Mouse (Mus musculus): ENCODE measurements around the gene Hcrt.
A peak's percentile ranks its signal among the peaks of the same experiment; 100 is the strongest.
"Not testable (repeated sequence)": the region's sequence is repeated elsewhere in the genome, so short reads cannot be mapped to it uniquely, and the experiment has no call there.

Gene Hcrt

DNA sequence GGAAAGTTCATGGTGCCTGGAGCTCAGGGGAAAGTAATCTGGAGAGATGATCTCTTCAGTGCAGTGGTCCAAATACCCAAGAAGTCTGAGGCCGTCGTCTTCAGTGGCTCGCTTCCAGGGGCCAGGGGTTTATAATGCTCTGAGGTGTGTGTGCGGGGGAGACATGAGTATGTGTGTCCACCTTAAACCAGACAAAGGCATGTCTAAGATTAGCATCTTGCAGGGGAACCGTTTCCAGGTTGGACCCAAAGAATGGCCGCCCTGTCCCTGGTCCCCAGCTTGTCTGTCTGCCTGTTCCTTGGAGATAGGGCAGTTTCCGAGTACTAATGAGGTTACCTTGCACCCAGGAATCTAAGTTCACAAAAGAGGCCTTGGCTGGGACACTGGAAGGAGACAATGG is at the start of gene Hcrt:
Hcrt (minus strand) TSS at position 101 of the 400 bp plus-strand sequence.
- DNase-seq (ENCODE audit: low spot score in 2 of 2) = no peak

DNA sequence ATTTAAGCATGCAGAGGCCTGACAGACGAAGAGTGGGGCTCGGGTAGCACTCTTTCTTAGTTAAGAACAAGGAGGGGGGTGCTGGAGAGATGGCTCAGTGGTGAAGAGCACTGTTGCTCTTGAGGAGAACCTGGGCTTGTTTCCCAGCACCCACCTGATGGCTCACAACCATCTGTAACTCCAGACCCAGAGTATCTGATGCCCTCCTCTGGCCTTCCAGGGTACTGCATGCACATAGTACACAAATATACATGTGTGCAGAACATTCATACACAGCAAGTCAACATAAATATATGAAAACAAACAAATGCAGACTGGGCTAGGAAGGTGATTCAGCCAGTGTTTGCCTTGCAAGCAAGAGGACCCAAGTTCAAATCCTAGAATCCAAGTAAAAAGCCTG is 48.4 kb upstream of the Hcrt start:
- DNase-seq (ENCODE audit: low spot score in 2 of 2) = no peak

DNA sequence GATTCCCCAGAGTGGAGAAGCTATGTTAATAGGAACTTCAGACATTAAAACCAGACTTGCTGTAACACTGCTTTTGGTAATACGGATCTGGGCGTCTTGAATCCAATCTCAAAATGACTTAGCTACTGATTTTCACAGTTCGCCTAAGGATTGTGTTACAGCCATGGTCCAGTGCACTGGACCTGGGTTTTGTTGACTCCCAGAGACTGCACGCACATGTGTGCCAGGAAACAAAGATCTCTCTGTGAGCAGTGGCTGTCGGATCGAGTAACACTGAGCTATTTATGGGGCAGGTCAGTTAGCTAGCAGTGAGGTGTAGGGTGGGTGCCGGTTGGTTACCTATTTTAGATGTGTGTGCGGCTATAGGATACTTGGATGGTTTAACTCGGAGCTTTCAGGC is 47.8 kb upstream of the Hcrt start:
- no peak for DNase-seq (ENCODE audit: low spot score in 2 of 2)

DNA sequence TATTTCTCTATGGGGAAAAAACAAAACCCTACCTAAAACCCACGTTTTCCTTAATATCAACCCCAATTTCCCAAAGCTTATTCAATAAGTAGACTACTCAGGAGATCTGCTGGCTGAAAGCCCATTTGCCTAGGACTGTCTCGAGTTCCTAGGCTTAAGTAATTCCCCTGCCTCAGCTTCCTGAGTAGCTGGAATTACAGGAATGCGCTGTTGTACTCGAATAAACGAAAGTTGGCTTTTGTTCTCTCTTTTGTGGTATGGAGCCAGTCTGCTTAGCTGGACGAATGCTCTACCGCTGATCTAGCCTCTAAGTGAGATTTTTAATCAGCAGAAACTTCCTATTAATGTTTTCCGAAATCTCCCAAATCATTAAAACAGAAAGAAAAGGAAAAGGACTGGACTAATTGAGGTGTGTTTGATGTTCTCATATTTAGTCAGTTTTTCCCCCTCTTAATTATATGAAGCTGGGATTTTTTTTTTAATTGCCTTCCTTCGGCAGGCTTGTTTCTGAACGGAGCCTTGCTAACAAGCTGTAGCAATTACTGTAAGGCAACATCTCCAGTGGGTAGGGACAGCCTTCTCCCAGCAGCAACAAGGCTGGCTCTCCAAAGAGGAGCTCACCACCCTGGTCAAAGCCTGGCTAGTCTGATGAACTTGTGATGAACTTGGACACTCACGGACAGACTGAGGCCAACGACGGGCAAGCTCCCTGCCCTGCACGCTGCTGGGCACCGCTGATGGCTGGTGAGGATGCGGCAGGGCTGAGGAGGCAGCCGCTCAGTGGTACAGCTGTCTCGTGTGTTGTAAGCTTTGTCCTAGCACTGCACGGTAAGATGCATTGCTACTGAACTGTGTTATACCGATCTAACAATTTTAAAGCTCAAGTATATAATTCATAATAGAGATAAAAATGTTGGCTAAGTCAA is 43.9 kb upstream of the Hcrt start:
- DNase-seq (ENCODE audit: low spot score in 2 of 2) = no peak

DNA sequence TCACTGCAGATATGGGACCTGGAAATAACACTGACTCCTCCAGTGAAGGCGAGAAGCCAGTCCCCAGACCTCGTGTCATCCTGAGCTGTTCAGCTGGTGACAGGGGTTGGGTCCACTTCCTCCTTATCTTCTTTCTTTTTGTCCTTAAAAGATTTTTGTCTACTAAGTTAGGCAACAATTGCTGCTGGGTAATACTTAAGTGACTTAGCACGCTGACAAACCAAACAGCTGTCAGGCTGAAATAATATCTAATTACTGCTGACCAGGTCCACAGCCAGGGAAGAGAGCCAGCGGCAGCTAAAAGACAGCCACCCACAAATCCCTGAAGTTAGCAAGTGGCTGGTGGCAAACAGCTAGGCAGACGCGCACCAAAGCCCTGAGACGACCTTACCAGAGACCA is 42.8 kb upstream of the Hcrt start:
- DNase-seq (ENCODE audit: low spot score in 2 of 2) = no peak

DNA sequence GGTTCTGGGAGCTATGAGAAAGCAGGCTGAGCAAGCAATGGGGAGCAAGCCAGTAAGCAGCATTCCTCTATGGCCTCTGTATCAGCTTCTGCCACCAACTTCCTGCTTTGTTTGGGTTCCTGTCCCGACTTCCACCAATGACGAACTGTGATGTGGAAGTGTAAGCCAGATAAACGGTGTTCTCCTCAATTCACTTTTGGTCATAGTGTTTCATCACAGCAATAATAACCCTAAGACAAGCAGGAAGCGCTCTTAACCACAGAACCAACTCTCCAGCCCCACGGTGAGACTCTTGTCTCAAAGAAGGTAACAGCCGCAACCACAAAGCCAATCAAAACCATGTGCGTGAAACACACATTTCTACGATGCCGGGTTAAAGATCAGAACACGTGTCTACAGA is 41.7 kb upstream of the Hcrt start:
- no peak for DNase-seq (ENCODE audit: low spot score in 2 of 2)

DNA sequence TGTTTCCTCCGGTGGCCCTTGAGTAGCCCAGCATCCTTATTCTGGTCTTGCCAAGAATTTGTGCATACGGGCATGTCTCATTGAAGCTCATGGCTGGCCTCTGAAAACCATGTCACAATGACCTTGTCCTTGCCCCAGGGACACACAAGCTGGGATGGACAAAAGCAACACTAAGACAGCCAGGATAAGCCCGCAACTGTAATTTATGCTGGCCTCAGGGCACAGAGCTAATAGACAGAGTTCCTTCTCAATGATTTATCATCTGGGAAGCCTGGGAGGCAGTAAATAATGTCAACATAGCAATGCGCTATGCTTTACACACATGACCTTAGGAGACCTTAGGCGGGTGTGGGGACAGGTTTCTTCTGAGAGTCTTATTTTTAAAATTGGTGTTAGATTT is 36.7 kb upstream of the Hcrt start:
- DNase-seq (ENCODE audit: low spot score in 2 of 2) = no peak

DNA sequence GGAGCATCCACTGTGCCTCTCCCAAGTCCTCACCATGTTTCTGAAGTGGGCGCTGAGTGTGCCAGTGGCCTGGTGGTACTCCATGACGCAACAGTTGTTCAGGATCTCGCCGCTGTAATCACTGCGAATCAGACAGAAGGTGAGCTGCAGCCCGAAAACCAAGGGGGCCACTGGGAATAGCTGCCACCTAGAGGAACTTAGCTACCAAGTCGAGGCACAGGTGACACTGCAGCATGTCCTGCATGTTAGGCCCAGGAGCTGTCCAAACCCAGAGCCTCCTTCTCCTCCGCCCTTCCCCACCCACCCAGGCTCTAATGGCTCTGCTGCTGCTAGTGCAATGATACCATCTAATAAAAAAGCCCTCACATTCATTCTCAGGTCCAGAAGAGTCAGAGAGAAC is 33.9 kb upstream of the Hcrt start:
- DNase-seq (ENCODE audit: low spot score in 2 of 2) = no peak

DNA sequence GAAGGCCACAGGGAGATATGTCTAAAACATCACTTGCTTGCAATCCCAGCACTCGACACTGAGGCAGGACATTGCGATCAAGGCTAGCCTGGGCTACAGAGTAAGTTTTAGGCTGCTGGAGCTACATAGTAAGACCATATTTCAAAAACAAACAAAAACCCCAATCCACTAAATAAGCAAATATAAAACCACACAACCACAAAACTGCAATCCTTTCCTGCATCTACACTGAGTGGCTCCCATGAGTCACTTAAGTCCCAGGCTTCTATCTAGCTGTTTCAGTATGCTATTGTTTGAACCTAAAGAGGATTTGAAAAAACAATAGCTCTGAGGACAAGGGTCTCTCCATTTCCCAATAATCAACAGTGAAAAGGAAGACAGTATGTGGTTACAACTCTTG is 32.7 kb upstream of the Hcrt start:
- no peak for DNase-seq (ENCODE audit: low spot score in 2 of 2)

DNA sequence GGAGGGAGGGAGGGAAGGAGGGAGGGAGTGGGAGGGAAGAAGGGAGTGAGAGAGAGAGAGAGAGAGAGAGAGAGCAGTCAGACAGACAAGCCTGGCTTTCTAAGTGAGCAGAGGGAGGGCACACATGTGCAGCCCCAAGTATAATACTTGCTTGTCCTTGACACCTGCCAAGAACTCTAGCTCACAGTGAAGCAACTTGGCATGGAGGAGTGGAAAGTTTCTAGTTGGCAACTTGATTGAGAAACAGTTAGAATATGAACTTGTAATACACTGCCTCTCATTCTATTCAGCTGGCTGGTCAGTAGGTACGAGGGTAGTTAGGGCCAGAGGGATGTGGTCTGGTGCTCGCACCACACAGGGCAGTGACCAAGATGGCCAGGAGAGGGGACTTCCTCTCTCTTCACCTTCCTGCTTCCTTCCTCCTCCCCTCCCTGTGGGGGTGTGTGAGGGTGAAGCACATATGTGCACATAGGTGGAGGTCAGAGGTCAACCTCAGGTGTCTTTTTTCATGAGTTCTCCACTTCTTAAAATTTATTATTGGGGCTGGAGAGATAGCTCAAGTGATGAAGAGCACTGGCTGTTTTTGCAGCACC is 28.8 kb upstream of the Hcrt start:
- no peak for DNase-seq (ENCODE audit: low spot score in 2 of 2)

DNA sequence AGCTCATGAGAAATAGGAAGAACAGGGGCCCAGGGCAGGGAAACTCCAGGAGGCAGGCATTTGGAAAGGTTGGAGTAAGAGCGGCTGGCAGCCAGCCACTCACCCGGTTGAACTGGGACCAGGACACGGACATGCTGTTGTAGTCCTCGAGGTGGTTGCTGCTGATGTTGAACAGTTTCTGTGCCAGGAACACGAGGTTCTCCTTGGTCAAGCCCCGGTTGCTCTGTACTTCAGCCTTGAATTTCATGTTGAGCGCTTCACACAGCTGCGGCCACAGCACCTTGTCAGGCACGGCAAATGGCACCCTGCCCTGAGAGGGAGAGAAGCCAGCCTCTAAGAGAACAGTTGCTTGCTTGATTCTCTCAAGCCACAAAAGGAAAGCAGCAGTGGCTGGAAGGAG is 27.9 kb upstream of the Hcrt start:
- not testable (repeated sequence) for DNase-seq (ENCODE audit: low spot score in 2 of 2)

DNA sequence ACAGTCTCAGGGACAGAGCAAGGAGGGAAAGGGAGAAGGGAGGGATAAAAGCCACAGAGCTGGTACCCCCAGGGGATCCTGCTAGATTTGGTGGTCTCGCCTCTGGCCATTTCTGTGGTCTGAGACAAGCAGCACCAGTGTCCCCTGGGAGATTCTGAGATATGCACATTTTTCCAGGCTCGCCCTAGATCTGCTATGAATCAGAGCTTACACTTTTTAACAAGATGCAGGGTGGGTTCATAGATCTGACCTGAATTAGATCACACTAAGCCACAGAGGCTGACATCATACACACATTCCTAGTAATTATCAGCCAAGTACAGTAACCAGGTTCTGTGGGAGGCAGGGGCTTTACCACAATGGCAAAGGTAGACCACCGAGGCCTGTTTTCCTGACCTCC is 27.0 kb upstream of the Hcrt start:
- no peak for DNase-seq (ENCODE audit: low spot score in 2 of 2)

DNA sequence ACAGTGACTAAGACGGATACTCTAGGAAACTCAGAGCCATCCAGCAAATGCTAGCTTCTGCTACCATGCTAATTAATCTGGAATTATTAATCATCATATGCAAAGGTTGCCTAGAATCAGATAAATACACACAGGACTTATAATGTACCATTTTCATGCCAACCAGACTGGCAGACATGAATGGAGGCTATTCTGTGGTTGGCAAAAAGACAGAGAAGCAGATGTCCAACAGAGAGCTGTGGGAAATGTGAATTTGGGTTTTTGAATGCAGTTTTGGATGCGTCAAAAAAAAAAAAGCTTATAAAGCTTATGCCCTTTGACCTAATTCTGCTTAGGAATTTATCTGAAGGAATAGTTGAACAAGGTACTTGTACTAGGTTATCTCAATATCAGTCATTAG is 23.0 kb upstream of the Hcrt start:
- DNase-seq (ENCODE audit: low spot score in 2 of 2) = no peak

DNA sequence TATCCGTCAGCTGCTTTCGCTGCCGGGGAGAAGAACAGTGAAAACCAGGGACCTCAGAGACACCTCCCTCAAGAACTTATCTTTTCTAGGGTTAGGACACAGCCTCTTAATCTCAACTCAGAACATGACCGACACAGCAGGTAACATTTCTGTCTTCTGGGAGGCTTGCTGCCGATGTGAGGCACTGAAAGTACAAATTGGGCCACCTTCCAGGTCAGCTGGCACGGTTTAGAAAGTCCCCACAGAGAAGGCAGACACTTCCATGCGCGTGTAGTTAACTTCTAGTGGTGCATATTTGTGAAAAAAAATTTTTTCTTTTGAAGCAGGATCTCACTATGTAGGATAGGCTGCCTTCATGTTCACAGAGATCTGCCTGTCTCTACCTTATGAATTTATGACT is 21.6 kb upstream of the Hcrt start:
- no peak for DNase-seq (ENCODE audit: low spot score in 2 of 2)

DNA sequence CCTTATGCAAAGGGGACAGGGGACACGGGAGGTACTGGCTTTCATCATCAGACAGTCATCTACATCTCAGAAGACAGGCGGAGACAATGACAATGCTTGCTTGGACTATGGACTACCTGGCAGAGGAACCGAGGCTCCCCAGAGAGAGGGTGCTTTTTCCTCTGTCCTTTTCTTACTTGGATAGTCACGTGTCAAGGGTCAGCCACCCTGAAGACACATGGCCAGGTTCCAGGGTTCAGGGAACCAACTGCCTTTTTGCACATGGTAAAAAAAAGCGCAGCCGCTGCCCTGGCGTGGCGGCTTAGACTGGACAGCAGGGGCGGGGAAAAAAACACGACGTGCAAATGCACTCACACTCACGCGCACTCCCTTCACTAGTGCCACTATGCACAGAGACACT is 19.8 kb upstream of the Hcrt start:
- DNase-seq (ENCODE audit: low spot score in 2 of 2) = no peak

DNA sequence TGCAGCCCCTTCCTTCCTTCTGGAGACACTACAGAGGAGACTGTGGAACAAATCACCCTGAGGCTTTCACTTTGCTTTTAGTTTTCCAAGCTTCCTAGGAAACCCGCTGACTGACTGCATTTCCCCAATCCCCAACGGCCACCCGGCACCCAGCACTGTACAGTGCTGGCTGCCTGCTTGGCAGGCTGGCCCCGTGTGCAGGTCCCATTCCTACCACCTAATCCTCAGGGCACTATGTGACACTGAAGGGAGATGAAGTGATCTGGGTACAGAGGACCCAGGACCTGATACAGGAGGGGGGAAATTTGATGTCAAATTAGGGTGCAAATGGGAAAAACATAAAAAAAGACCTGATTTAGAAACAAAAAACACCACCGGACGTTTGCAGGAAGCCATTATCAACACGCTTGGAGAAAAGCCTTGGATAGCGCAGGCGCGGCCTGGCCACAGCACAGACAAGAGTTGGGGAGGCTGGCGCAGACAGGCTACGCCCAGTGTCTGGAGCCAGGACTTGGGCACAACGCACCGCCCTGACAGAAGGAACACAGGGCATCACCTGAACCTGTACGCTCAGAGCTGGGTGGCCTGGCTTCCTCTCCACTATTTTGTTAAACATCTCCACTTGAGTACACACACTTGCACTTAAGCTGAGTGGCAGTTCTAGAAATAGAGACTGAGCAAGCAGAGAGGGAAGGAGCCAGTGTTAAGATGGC is 19.2 kb upstream of the Hcrt start:
- DNase-seq (ENCODE audit: low spot score in 2 of 2) = no peak

DNA sequence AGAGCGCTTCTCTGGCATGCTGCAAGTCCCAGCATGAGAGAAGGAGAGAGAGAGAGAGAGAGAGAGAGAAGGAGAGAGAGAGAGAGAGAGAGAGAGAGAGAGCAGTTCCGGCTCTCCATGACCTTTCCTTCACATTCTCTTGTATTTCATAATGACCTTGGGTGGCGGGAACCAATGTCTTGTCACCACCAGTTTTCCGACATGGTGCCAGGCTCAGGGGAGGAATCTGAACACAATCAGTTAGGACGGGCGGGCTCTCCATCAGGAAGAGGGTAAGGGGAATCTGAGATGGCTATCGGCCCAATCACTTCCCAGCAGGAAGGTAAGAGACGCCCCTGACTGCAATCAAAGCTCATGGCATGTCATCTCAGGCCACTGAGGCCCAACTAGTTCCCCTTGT is 17.5 kb upstream of the Hcrt start:
- no peak for DNase-seq (ENCODE audit: low spot score in 2 of 2)

DNA sequence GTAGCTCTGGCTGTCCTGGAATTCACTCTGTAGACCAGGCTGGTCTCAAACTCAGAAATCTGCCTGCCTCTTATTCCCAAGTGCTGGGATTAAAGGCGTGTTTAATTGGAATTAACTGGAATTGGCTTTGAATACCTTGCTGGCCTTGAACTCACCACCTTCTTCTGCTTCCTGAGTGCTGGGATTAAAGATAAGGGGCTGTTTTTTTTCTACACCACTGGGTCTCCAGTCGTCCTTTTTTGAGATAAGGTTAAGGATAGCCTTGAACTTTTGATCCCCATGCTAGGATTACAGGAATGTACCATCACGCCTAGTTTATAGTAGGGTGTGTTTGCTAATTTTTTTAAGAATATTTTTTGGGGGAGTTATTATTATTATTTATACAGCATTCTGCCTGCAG is 15.3 kb upstream of the Hcrt start:
- DNase-seq (ENCODE audit: low spot score in 2 of 2) = no peak

DNA sequence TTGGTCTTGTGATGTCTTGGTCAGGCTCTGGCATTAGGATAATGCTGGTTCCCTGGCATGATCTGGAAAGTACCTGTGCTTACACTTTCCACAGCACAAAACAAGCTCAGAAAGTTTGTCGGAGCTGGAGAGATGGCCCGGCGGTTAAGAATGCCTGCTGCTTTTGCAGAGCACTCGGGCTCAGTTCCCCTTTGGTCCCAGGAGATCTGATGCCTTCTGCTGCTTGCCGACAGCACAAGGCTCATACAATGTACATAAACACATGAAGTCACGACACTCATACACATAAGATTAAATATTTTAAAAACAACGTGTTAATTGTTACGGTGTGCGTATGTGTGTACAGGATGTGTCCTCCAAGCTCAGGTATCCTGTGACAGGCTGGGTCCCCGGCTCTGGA is 13.2 kb upstream of the Hcrt start:
- no peak for DNase-seq (ENCODE audit: low spot score in 2 of 2)

DNA sequence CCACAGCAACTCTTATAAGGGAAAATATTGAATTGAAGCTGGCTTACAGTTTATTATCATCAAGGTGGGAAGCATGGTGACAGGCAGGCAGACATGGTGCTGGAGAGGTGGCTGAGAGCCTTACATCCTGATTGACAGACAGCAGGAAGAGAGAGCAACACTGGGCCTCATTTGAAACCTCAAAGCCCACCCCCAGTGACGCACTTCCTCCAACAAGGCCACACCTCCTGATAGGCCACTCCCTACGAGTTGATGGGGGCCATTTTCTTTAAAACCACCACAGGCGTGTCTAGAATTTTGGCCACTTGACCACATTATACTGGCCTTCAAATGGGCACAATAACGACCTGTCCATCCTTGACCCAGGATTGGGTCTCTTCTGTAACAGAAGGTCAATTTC is 11.5 kb upstream of the Hcrt start:
- no peak for DNase-seq (ENCODE audit: low spot score in 2 of 2)

DNA sequence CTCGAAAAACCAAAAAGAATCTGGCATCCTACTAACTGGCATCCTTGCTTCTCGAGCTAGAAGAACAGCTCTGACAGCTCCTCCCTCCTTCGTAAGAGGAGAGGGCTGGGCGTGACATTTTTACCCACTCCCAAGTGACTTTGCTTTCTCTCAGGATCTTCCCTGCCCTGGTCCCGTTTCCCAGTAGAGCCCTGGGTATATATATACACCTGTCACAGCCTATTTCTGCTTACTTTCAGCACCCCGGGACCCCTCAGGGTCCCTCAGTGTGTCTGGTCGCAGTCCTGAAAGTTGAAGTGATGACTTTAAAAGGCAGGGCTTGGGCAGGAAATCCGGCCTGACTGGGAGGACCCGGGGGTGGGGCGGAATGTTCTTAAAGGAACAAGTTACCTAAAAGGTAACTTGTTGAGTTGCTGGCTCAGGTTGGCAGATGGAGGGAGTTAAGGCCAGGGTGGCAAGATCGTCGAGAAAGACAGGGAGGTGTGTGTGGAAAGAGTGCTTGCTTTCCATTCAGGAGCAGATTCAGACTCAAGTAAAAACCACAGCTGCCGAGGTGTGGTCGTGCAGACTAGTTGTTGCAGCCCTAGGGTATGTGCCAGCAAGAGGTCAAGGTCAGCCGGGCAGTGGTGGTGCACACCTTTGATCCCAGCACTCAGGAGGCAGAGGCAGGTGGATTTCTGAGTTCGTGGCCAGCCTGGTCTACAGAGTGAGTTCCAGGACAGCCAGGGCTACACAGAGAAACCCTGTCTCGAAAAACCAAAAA is 8.1 kb upstream of the Hcrt start, which contains the start of gene Ghdc:
Ghdc (minus strand) TSS at position 312 of the 763 bp plus-strand sequence.
- peak; percentile 76 to 77 for DNase-seq (ENCODE audit: low spot score in 2 of 2)

DNA sequence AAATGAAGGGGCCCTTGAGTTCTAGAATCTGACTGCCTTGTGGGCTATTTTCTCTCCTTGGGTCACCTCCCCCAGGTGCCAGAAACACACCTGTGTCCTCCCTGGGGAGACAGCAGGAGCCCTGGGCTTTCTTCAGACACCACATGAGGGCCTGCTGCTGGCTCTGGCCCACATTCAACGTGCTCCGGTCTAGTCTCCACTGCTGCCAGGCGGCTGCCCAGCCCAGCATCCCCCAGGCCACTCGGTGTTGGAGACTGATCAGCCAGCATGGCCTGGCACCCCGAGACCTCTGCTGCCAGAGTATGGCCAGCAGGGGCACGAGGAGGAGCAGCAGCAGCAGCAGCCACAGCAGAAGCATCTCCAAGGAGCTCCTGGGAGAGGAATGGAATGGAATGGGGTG is 7.2 kb upstream of the Hcrt start:
- DNase-seq (ENCODE audit: low spot score in 2 of 2) = no peak

All from urinary bladder, adult 18-20 months (tissue).